Mouse (Mus musculus) heart, postnatal 0 days (tissue): ENCODE results near the gene Pold4. TPM values are rescaled to one million over a fixed set of nuclear protein-coding genes. Genes with fewer than 3 reads are reported as not detected.
A peak's percentile ranks its signal among the peaks of the same experiment; 100 is the strongest.

ENCODE experiments used
- ATAC-seq: fragments of 200-750 bp; cut with Nextera tagmentation; 2 replicates; pipeline ENCODE4 v1.8.0; 2017; ENCODE audit warnings: low read depth, moderate number of reproducible peaks, moderate library complexity; ENCODE audit not compliant: insufficient read depth
- DNase-seq: peaks from one replicate; pipeline ENCODE4 v3.0.0-alpha.2; 2016; ENCODE audit warnings: low spot score
- H3K27ac ChIP-seq: fragments of 300-500 bp; sonication (generic); 2 replicates; pipeline ENCODE4 v1.5.1; 2014; ENCODE audit warnings: low read depth, mild to moderate bottlenecking
- H3K27me3 ChIP-seq: fragments of 300-500 bp; sonication (generic); 2 replicates; pipeline ENCODE4 v1.6.1; 2014; ENCODE audit warnings: low read length, mixed read lengths; ENCODE audit not compliant: control insufficient read depth, insufficient read depth
- H3K36me3 ChIP-seq: fragments of 300-500 bp; sonication (generic); replicated peaks from 2 replicates; pipeline ENCODE4 v1.6.1; 2014; ENCODE audit warnings: low read length, mixed read lengths; ENCODE audit not compliant: control insufficient read depth, insufficient read depth
- H3K4me1 ChIP-seq: fragments of 300-500 bp; sonication (generic); 2 replicates; pipeline ENCODE4 v1.6.1; 2014; ENCODE audit warnings: antibody characterized with exemption; ENCODE audit not compliant: control insufficient read depth, insufficient read depth
- H3K4me2 ChIP-seq: fragments of 300-500 bp; sonication (generic); 2 replicates; pipeline ENCODE4 v1.6.1; 2014; ENCODE audit warnings: low read depth, mild to moderate bottlenecking, low read length, moderate library complexity
- H3K4me3 ChIP-seq: fragments of 300-500 bp; sonication (generic); 2 replicates; pipeline ENCODE4 v1.5.1; 2014; ENCODE audit warnings: low read depth, low read length
- H3K9ac ChIP-seq: fragments of 300-500 bp; sonication (generic); replicated peaks from 2 replicates; pipeline ENCODE4 v1.6.1; 2014; ENCODE audit warnings: low read depth, low read length, mixed read lengths
- H3K9me3 ChIP-seq: fragments of 300-500 bp; sonication (generic); replicated peaks from 2 replicates; pipeline ENCODE4 v1.6.1; 2016; ENCODE audit warnings: low read length; ENCODE audit not compliant: control insufficient read depth
- CTCF ChIP-seq: IDR thresholded peaks from 2 replicates; pipeline ENCODE4 v1.5.1; 2016; ENCODE audit warnings: antibody characterized with exemption, control low read depth, low read depth
- EP300 ChIP-seq: IDR thresholded peaks from 2 replicates; pipeline ENCODE4 v1.6.1; 2016; ENCODE audit warnings: antibody characterized with exemption, low read depth
- WGBS: fragments of 180-500 bp; shearing (Covaris S2); extraction: QIAGEN DNeasy Blood & Tissue Kit; methylation state at CpG from one replicate; pipeline ENCODE4 v1.1.7; 2014; 5-methylcytosine and 5-hydroxymethylcytosine counted together
- polyA plus RNA-seq: library from polyadenylated mRNA; unstranded; fragments of >200 nt; fragmentation: Nextera tagmentation; extraction: Ambion mirVana; gene quantifications from 2 replicates; pipeline ENCODE4 v1.2.1, GENCODE M21; 2015
- total RNA-seq: library from RNA; depleted of rRNA; stranded (reverse); fragments of >200 nt; gene quantifications from 2 replicates; pipeline ENCODE4 v1.2.3, GENCODE M21; 2014; ENCODE audit warnings: low replicate concordance

Gene Pold4
- total and polyA plus RNA-seq, 2 experiments from 2014 or later = 23.0 to 30.8 TPM

DNA sequence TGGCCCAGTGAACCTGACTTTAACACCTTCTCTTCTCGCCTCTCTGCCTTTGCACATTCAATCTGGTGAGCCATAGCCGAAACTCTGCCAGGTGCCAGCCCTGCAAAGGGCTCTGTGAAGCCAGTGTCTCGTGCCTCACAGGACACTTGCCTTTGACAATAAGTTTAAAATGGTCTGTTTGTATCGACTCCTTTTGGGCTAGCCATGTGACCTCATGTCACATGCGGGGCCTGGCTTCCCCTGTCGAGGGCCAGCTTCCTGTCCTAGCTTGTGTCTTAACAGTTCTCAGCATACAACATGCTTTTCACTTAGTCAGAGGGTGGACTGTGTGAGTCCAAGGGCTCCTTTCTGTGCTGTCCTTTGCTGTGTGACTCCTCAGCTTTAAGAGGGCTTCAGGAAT is 31.1 kb downstream of the Pold4 start:
- Histone ChIP-seq H3K4me3 (no peak overlapping the region), H3K27me3 (no peaks in the 10 kb centered on the region), H3K4me2 (no peak overlapping the region), H3K4me1 (no peaks in the 10 kb centered on the region), H3K9ac (0 out of 2 replicates have a peak overlapping the region, but pooled peaks have one; percentile 2), H3K36me3 (no peaks in the 10 kb centered on the region), H3K27ac (no peak overlapping the region), H3K9me3 (no peaks in the 10 kb centered on the region)
- DNase-seq = no peak
- WGBS = 61% methylated on average over 6 of the region's 6 CpGs
- no peak for TF ChIP-seq EP300
- TF ChIP-seq CTCF = no peak
- no peak for ATAC-seq

DNA sequence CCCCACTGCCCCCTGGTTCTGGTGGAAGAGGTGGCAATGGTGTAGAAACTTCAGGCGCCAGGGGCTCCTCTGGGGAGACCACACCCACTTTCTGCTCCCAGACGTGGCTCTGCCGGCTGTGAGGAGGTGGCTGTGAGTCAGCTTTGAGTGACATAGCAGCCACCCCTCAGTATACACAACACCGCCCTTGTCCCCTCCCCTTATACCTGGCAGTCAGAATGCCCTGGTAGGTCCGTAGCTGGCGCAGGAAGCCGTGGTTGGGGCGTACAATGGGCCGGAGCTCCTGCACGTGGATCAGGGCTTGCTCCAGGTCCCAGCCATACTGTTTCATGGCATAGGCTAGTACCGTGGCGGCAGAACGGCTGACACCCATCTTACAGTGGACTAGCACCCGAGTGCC is 32.0 kb downstream of the Pold4 start:
- WGBS = 74% methylated on average over 14 of the region's 14 CpGs
- H3K27me3 ChIP-seq = no peaks in the 10 kb centered on the region
- no peaks in the 10 kb centered on the region for H3K4me1 ChIP-seq
- ATAC-seq (no peak), DNase-seq (no peak)
- H3K9me3 ChIP-seq = no peaks in the 10 kb centered on the region
- no peak overlapping the region for H3K4me2 ChIP-seq
- H3K36me3 ChIP-seq = no peaks in the 10 kb centered on the region
- no peak for TF ChIP-seq EP300
- TF ChIP-seq CTCF = no peak
- no peak overlapping the region for H3K4me3 ChIP-seq
- no peak overlapping the region for H3K9ac ChIP-seq
- no peak overlapping the region for H3K27ac ChIP-seq

DNA sequence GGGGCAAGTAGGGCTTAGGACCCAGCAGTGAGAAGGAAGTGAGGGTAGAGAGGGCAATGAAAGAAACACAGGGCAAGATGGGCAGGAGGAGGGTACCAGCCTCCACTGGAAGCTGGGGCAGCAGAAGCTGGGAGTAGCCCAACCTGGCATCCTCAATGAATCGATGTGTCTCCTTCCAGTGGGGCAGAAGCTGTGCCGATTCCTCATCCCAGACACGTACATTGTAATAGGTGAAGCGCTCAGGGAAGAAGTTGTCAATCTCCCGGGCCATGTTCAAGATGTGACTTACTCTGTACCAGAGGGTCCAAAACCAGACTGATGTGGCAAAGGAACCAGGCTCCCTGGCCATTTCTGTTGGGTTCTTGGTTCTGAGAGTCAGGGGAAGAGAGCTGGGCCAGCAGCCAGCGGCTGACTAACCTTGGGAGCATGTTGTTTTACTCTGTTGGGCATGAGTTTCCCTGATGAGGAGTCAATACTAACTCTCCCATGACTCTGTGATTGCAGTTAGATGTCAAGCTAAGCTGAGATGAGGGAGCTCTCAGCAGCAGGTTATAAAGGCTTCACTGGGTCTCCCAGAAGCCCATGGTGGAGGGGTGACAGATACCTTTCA is 32.6 kb downstream of the Pold4 start:
- Histone ChIP-seq H3K27ac (no peak overlapping the region), H3K4me3 (no peak overlapping the region), H3K9ac (no peak overlapping the region), H3K9me3 (no peaks in the 10 kb centered on the region), H3K36me3 (no peaks in the 10 kb centered on the region), H3K4me1 (no peaks in the 10 kb centered on the region), H3K27me3 (no peaks in the 10 kb centered on the region), H3K4me2 (no peak overlapping the region)
- WGBS = 92% methylated on average over 6 of the region's 6 CpGs
- TF ChIP-seq CTCF = no peak
- no peak for ATAC-seq
- no peak for DNase-seq

DNA sequence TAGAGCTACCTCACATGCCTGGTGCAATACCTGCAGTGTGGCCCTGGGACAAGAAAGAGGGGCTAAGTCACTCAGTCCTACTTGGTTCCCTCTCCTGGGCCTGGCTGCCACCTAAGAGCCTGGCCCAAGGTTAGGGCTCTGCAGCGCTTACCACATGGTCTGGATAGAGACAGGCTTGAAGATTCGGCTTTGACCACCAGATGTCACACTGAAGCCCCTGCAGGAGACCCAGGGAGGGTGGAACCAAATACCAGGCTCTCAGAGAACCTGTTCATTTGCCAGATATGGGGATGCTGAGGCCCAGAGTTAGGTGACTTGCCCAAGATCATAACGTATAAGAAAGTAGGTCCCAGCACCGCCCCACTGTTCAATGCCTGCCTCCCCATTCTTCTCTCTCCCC is 34.3 kb downstream of the Pold4 start:
- no peaks in the 10 kb centered on the region for H3K4me1 ChIP-seq
- no peak for ATAC-seq
- H3K27me3 ChIP-seq = peaks cover 7% of the 10 kb centered on the region; the same call in 1 of the 2 replicates
- WGBS = 67% methylated on average over 4 of the region's 4 CpGs
- TF ChIP-seq EP300 (no peak), CTCF (no peak)
- H3K27ac ChIP-seq = no peak overlapping the region
- DNase-seq = no peak
- no peak overlapping the region for H3K4me2 ChIP-seq
- no peak overlapping the region for H3K9ac ChIP-seq
- H3K9me3 ChIP-seq = no peaks in the 10 kb centered on the region
- no peaks in the 10 kb centered on the region for H3K36me3 ChIP-seq
- H3K4me3 ChIP-seq = no peak overlapping the region

DNA sequence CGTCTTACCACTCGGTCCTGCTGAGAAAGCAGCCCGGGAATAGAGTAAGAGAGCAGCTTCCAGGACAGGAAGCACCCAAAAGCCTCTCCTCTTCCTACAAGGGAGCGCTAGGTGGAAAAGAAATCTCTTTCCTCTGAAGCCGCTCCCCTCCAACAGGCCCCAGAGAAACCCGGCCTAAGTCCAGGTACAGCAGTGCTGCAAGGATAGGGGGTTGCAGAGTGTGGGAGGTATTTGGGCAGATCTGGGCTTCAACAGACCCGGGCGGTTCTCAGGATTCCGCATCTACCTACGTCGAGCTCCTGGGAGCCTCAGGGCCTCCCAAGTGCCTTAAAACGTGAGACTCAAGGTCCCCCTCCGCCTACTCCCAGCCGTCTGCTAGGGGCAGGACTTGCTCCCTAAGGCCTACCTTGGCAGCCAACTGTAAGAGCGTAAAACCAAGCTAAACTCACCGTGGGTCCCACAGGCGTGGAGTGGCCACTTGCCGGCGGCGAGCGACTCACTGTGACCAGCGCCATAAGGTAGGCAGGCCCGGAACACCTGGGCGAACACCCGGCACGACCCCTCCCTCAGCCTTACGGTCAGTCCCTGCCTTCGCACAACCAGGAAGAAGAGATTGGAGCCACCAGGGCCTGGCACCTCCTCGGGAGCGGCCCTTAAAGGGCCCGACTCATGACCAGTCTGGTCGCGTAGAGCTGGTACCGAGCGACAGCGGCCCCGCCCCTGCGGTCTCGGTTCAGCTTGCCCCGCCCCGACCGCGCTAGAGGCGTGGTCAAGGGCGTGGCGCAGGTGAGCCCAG is 37.1 kb downstream of the Pold4 start, which contains the start of gene Ssh3:
Gene Ssh3, minus strand, starts transcription at position 615 of the 796 bp plus-strand sequence.
- H3K27ac ChIP-seq = no peak within 1 kb of the TSS
- peaks cover 7% of the 10 kb centered on the region; the same call in 1 of the 2 replicates for H3K27me3 ChIP-seq
- no peak for TF ChIP-seq EP300
- TF ChIP-seq CTCF = no peak
- H3K4me3 ChIP-seq = peak within 1 kb of the TSS; percentile 48
- peak within 1 kb of the TSS; percentile 73 for H3K4me2 ChIP-seq
- H3K9me3 ChIP-seq = no peaks in the 10 kb centered on the region
- DNase-seq (peak; percentile 49), ATAC-seq (peak; percentile 76)
- H3K9ac ChIP-seq = peak within 1 kb of the TSS; percentile 54
- no peaks in the 10 kb centered on the region for H3K4me1 ChIP-seq
- 8% methylated on average over 46 of the region's 46 CpGs for WGBS
- H3K36me3 ChIP-seq = no peaks in the 10 kb centered on the region
